ENCODE assay signal across 9 mouse cellular contexts in the genomic region with DNA sequence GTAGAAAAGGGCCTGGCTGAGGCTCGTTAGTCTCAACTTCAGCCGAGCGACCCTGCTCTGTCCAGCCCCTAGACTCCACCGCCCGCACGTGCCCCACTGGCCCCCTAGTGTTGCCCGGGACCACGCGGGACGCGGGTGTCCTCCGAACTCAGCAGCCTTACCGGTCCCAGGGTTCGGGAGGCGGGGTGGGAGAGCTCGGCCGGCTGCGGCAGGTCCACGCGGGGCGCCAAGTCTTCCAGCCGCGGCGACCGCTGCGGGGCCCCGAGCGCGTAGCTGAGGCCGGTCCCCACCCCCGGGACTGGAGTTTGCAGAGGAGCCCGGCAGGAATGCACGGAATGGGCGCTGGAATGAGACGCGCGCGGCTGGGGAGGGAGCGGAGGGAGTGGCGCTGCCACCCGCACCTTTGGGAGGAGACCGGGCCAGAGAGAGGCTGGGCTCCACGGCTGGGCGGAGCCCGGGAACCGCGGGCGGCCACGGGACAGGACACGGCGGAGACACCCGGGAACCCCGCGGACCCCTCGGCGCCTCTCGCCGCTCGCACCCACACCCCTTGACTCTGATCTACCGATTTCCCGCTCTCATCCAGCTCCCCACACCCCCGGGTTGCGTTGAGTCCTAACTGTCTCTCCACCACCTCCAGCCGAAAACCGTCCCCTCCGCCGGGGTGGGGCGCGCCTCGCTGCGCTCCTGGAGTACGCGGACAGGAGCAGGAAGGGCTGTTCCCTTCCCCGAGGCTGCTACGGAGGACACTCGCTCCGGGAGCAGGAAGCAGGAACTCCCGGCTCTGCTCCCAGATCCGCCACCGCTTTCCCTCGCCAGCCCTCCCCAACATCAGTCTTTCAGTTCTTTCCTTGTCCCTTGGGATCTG. TPM values are rescaled to one million over a fixed set of nuclear protein-coding genes. Genes with fewer than 3 reads are reported as not detected.
DNase-seq lines count a peak whose midpoint lies in the region; ATAC-seq and TF ChIP-seq lines count a peak whose summit lies in the region.
"Had no signal": no experiment of that assay in that cellular context is flagged by ENCODE, and none has a peak within 500 bp of the region (broad histone marks: within the 10 kb centered on the region; RNA-seq: fewer than 3 reads in every experiment).

A gene (minus strand): TSS at position 690 of the 868 bp plus-strand sequence.

- 0% methylated on average over 75 of the region's 81 CpGs for whole genome bisulfite sequencing in embryonic facial prominence, embryonic 11.5 days
- under 1% methylated on average over 79 of the region's 81 CpGs for WGBS in heart, embryonic 10.5 days
- WGBS in kidney, adult 2 months = 1% methylated on average over 80 of the region's 81 CpGs
- WGBS in lung, embryonic 14.5 days = under 1% methylated on average over 72 of the region's 81 CpGs
- under 1% methylated on average over 81 of the region's 81 CpGs for WGBS in olfactory bulb, adult 2 months

- peak within 1 kb of the TSS; percentile 70 for H3K4me3 ChIP-seq in embryonic facial prominence, embryonic 11.5 days (ENCODE audit: low read depth, low read length)
- peak within 1 kb of the TSS; percentile 81 for H3K4me3 ChIP-seq in heart, embryonic 10.5 days
- peak within 1 kb of the TSS; percentile 67 for H3K4me3 ChIP-seq in kidney, adult 2 months (ENCODE audit: insufficient read depth, low read depth, low read length)
- peak within 1 kb of the TSS; percentile 69 for H3K4me3 ChIP-seq in lung, embryonic 14.5 days (ENCODE audit: low read depth, low read length)
- H3K4me3 ChIP-seq in olfactory bulb, adult 2 months (ENCODE audit: insufficient read depth, low read depth, low read length) = peak within 1 kb of the TSS; percentile 58

- DNase-seq in 3134 (ENCODE audit: extremely low read depth, insufficient read length, low spot score) = peak; percentile 94
- peak; percentile 86 for DNase-seq in adrenal gland, postnatal 10 days
- DNase-seq in embryonic facial prominence, embryonic 11.5 days (ENCODE audit: low spot score) = peak; percentile 65
- DNase-seq in heart, embryonic 10.5 days (ENCODE audit: low spot score) = peak; percentile 86
- DNase-seq in kidney, adult 2 months = peak; percentile 89
- peak; percentile 84 for DNase-seq in lung, embryonic 14.5 days

- peaks cover 3% of the 10 kb centered on the region; the same call in 1 of the 2 replicates for H3K4me1 ChIP-seq in embryonic facial prominence, embryonic 11.5 days (ENCODE audit: control insufficient read depth, insufficient read depth, low read length)
- H3K4me1 ChIP-seq in heart, embryonic 10.5 days = peaks cover 47% of the 10 kb centered on the region
- H3K4me1 ChIP-seq in kidney, adult 2 months (ENCODE audit: control insufficient read depth, insufficient read depth, low read length) = 0 out of 2 replicates have a peak, but pooled peaks cover 2% of the 10 kb centered on the region
- peaks cover 21% of the 10 kb centered on the region for H3K4me1 ChIP-seq in lung, embryonic 14.5 days (ENCODE audit: insufficient read depth)
- H3K4me1 ChIP-seq in olfactory bulb, adult 2 months (ENCODE audit: control insufficient read depth, insufficient read depth, low read length) = peaks cover 21% of the 10 kb centered on the region

- peak within 1 kb of the TSS; percentile 59 for H3K9ac ChIP-seq in embryonic facial prominence, embryonic 11.5 days (replicated peaks; ENCODE audit: low read length)
- peak within 1 kb of the TSS; percentile 65 for H3K9ac ChIP-seq in lung, embryonic 14.5 days

- peak; percentile 80 for ATAC-seq in embryonic facial prominence, embryonic 11.5 days (replicated peaks; ENCODE audit: insufficient number of reproducible peaks, low FRiP score, low TSS enrichment, low read depth)
- ATAC-seq in lung, embryonic 14.5 days (ENCODE audit: insufficient read depth) = peak; percentile 91
- ATAC-seq in monocyte, adult 5-6 weeks (replicated peaks; ENCODE audit: insufficient number of reproducible peaks, low FRiP score, low TSS enrichment, poor library complexity, severe bottlenecking) = no peak

- no peaks in the 10 kb centered on the region for H3K9me3 ChIP-seq in embryonic facial prominence, embryonic 11.5 days (replicated peaks; ENCODE audit: control insufficient read depth, low read length)
- no peaks in the 10 kb centered on the region for H3K9me3 ChIP-seq in heart, embryonic 10.5 days
- H3K9me3 ChIP-seq in lung, embryonic 14.5 days (ENCODE audit: low read depth, low read length) = no peaks in the 10 kb centered on the region

- no peak for TF ChIP-seq CTCF in kidney, adult 2 months (conservative IDR thresholded peaks at IDR 0.05; ENCODE audit: insufficient read depth, insufficient read length, low read depth, low read length)
- peak; percentile 10; the same call in 1 of the 2 replicates for TF ChIP-seq CTCF in lung, embryonic 14.5 days (IDR thresholded peaks at IDR 0.05; ENCODE audit: low read depth)
- TF ChIP-seq CTCF in olfactory bulb, adult 2 months (IDR thresholded peaks at IDR 0.05; ENCODE audit: insufficient read depth, low read depth, low read length) = no peak

- no peak within 1 kb of the TSS for H3K27ac ChIP-seq in embryonic facial prominence, embryonic 11.5 days (replicated peaks; ENCODE audit: low read depth, low read length)
- peak within 1 kb of the TSS; percentile 90 for H3K27ac ChIP-seq in heart, embryonic 10.5 days
- peak within 1 kb of the TSS; percentile 69 for H3K27ac ChIP-seq in kidney, adult 2 months (ENCODE audit: insufficient read depth, low read depth, low read length)
- H3K27ac ChIP-seq in lung, embryonic 14.5 days (ENCODE audit: low read depth) = peak within 1 kb of the TSS; percentile 69
- H3K27ac ChIP-seq in olfactory bulb, adult 2 months (ENCODE audit: insufficient read depth, low read depth, low read length) = no peak within 1 kb of the TSS

- TF ChIP-seq POLR2A in kidney, adult 2 months (IDR thresholded peaks at IDR 0.05; ENCODE audit: low read depth, low read length) = no peak
- TF ChIP-seq POLR2A in olfactory bulb, adult 2 months (IDR thresholded peaks at IDR 0.05; ENCODE audit: insufficient read depth, low read depth, low read length) = no peak

- H3K4me2 ChIP-seq in embryonic facial prominence, embryonic 11.5 days (ENCODE audit: low read depth, low read length) = peak within 1 kb of the TSS; percentile 96
- H3K4me2 ChIP-seq in lung, embryonic 14.5 days = peak within 1 kb of the TSS; percentile 98

- no peaks in the 10 kb centered on the region for H3K36me3 ChIP-seq in embryonic facial prominence, embryonic 11.5 days (replicated peaks; ENCODE audit: control insufficient read depth, insufficient read depth, low read depth, low read length)
- no peaks in the 10 kb centered on the region for H3K36me3 ChIP-seq in heart, embryonic 10.5 days
- no peaks in the 10 kb centered on the region for H3K36me3 ChIP-seq in kidney, adult 2 months (ENCODE audit: control insufficient read depth, insufficient read depth, low read length)
- H3K36me3 ChIP-seq in lung, embryonic 14.5 days (ENCODE audit: insufficient read depth) = no peaks in the 10 kb centered on the region

- H3K27me3 ChIP-seq in embryonic facial prominence, embryonic 11.5 days (ENCODE audit: control insufficient read depth, insufficient read depth, low read length) = peaks cover 10% of the 10 kb centered on the region
- H3K27me3 ChIP-seq in heart, embryonic 10.5 days (ENCODE audit: insufficient read depth, poor library complexity, severe bottlenecking) = peaks cover 28% of the 10 kb centered on the region
- no peaks in the 10 kb centered on the region for H3K27me3 ChIP-seq in kidney, adult 2 months (replicated peaks; ENCODE audit: control insufficient read depth, insufficient read depth, low read length)
- H3K27me3 ChIP-seq in lung, embryonic 14.5 days (ENCODE audit: insufficient read depth, low read length) = peaks cover 19% of the 10 kb centered on the region

RNA-seq across cellular contexts. Expression of the gene that starts here (rescaled TPM):
- total RNA-seq in adrenal gland, postnatal 10 days (2021) = 1 to 10 TPM; 4.4 to 4.6 TPM
- polyA plus RNA-seq in embryonic facial prominence, embryonic 11.5 days (2014; fragmentation: Nextera tagmentation; extraction: Ambion mirVana) = 1.4 and 2.3 TPM in 2 replicates
- polyA plus RNA-seq in heart, embryonic 10.5 days (2016; fragmentation: Nextera tagmentation; extraction: Ambion mirVana) = 4.2 and 4.9 TPM in 2 replicates
- polyA plus RNA-seq in kidney, adult 2 months (2012; rRNA removed) = 1.3 and 1.4 TPM in 2 replicates
- polyA plus RNA-seq in lung, embryonic 14.5 days (2014; fragmentation: Nextera tagmentation; extraction: Ambion mirVana) = 3.3 and 4.1 TPM in 2 replicates
- not detected in 2 replicates for polyA plus RNA-seq in olfactory bulb, adult 2 months (2012; ENCODE audit: insufficient read depth, insufficient read length, low replicate concordance, missing spikeins)
- not detected in 3 replicates for total RNA-seq in monocyte, adult 5-6 weeks (2017)
- total RNA-seq: neutrophil, adult 5-6 weeks had no signal

Comparison
In these comparisons a context has a peak if more than half of its experiments do, and no peak if none do; other contexts are left out.
1. H3K27ac ChIP-seq: peak in heart, embryonic 10.5 days (single experiment), kidney, adult 2 months (single experiment) and lung, embryonic 14.5 days (single experiment); none in embryonic facial prominence, embryonic 11.5 days (single experiment) and olfactory bulb, adult 2 months (single experiment).
2. Peak in every context shown above with its lines, with median percentiles within 50 percentile points of each other: DNase-seq and H3K4me3 ChIP-seq.